Mouse (Mus musculus) lung, adult 2 months (tissue): Measurements from ENCODE around the gene Klhdc10.

Experiments
- CTCF ChIP-seq: fragments of 200-500 bp; IDR thresholded peaks from 2 replicates; pipeline ENCODE4 v1.5.1; 2011; ENCODE audit warnings: mild to moderate bottlenecking, low read length, control low read depth; ENCODE audit not compliant: insufficient read depth
- POLR2A ChIP-seq: fragments of 200-500 bp; IDR thresholded peaks from 2 replicates; pipeline ENCODE4 v1.6.1; 2011; ENCODE audit warnings: low read depth, mild to moderate bottlenecking, control low read depth, low read length, borderline replicate concordance; ENCODE audit errors: extremely low read depth

GRCm38 (mm10) chr6:30460750-30461446, 59.2 kb downstream of the Klhdc10 start:
- TF ChIP-seq CTCF (no peak), POLR2A (no peak)
